Mouse (Mus musculus) spleen, postnatal 14 days (tissue): ENCODE measurements around the gene Phkg1.

Experiments
- DNase-seq, 2 experiments: peaks; one replicate each; pipeline ENCODE4 v3.0.0; 2021 to 2022; ENCODE audit warnings: low spot score in 2 of 2

The Phkg1 gene

DNA sequence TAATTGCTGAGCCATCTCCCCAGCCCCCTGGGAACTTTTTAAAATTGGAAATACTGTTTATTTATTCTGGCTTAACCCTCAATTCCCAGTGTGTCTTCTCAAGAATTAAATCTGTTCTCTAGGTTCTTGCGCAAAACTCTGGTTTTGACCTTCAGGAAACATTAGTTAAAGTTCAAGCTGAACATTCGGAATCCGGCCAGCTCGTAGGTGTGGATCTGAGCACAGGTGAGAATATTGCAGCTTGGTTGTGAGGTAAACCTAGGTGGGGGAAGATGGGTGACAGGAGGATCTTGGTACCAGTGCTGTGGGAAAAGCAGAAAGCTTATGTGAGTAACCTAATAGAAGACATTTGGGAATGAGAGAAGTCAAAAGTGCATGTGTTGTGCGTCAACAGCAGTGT is 53.5 kb downstream of the Phkg1 start:
- DNase-seq = no peak
